Mouse (Mus musculus) gastrocnemius, adult 8-10 months (tissue): Measurements from ENCODE around the gene 1700037C18Rik. TPM values are rescaled to one million over a fixed set of nuclear protein-coding genes. Genes with fewer than 3 reads are reported as not detected.
"Not testable (repeated sequence)": the region's sequence is repeated elsewhere in the genome, so short reads cannot be mapped to it uniquely, and the experiment has no call there.

Experiments used
- DNase-seq, 2 experiments: peaks; one replicate each; pipeline ENCODE4 v3.0.0; 2022; ENCODE audit warnings: low spot score in 2 of 2
- microRNA-seq: library from miRNA; unstranded; fragments of <30 nt; microRNA quantifications from one replicate; pipeline ENCODE4 v1.2.0, GENCODE M21; 2022
- total RNA-seq, 4 experiments: library from RNA; stranded (reverse); gene quantifications; 2 replicates each; pipeline ENCODE4 v1.2.4; 2022

1700037C18Rik gene
- total RNA-seq, 4 experiments from 2014 or later = 2.4 to 3.0 (median 2.6) TPM

DNA sequence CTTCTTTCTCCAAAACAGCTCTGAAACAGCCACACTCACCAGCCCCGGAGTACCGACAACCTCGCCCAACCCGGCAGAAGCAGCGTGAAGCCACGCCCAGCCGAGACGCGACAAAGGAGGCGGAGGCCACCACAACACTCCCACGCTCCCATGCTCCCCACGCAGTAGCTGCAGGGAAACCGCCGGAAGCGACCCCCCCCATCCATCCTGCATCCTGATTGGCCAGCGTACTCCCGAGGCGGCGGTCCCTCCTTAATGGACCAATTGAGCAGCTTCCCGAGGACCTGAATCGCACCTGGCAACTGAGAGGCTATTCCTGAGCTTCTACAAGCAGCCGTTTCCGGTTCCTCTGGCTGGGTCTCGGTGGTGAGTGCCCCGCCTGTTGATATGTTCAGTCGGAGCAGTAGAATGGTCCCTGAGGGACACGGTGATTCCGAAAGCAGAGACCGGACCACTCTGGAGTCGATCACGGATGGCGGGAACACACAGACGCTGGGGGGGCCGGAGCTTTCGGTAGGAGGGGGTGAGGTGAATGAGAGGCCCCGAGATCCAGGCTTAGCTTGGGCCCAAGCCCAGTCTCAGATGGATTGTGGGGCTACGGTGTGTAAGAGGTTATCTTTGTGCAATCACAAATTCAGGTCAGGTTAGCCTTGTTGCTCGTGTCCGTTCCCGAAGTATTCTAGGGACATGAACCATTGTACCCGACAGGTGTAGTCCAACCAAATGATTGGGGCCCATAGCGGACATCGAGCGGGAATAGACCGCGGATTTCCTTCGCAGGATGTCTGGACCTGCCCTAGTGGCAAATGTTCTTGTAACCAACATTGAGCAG, 36.1 kb downstream of the 1700037C18Rik start, which contains the start of gene Naa60:
Gene Naa60 (plus strand): TSS at position 160 of the 832 bp plus-strand sequence.
- peak; percentile 77 to 82 for DNase-seq

GRCm38 (mm10) chr16:3871815-3872214, 36.7 kb downstream of the 1700037C18Rik start:
- no peak for DNase-seq

DNA sequence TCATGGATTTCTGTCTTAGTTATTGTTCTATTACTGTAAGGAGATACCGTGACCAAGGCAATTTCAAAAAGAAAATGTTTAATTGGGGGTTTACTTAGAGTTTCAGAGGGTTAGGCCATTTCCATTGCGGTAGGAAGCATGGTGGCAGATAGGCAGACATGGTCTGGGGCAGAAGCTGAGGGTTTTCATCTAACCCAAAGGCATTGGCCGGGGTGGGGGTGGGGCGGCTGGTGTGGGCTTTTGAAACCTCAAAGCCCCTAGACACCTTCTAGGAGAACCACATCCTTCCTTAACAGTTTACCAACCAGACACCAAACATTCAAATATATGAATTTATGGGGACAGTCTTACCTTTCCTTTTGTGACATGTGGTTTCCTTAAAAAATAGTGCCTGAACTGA, 49.2 kb downstream of the 1700037C18Rik start:
- DNase-seq = no peak

DNA sequence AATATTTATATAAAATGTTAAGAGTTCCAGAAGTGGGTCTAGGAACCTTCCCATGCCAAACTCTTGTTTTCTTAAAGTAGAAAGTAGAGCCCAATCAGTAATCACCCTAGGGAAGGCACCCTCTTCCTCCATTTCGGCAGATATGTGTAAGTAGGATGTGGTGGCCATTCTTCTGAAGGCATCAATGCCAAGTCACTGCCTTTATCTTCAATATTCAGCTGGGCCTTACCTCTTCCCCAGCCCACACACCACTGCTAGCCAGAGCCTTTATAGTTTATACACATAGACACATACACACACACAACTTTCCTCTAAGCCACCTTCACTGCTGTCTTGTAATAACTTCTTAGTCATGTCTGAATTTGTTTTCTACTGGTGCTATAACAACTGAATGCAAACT, 52.7 kb downstream of the 1700037C18Rik start:
- DNase-seq = no peak

- no peak for DNase-seq
Observed at GRCm38 (mm10) chr16:3854437-3855182, 53.9 kb downstream of the 1700037C18Rik start.

DNA sequence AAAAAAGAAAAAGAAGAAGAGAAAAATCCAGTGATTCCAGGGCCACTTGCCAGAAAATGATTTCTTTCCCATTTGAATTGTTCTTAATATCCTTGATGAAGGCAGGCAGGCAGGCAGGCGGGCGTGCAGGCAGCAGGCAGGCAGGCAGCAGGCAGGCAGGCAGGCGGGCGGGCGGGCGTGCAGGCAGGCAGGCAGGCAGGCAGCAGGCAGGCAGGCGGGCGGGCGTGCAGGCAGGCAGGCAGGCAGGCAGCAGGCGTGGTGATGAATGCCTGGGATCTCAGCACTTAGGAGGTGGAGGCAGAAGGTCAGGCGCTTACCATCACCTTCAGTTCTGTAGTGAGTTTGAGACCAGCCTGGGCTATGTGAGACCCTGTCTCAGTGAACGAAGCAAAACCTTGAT, 55.9 kb downstream of the 1700037C18Rik start:
- no peak for DNase-seq

DNA sequence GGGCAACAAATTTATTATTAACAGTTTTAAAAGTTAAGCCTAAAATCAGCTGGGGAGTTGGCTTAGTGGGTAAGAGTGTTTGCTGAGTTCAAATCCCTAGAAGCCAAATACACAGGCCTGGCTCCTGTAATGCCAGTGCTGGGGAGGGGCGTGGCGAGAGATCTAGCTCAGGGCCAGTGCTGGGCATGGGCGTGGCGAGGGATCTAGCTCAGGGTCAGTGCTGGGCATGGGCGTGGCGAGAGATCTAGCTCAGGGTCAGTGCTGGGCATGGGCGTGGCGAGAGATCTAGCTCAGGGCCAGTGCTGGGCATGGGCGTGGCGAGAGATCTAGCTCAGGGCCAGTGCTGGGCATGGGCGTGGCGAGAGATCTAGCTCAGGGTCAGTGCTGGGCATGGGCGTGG, 57.2 kb downstream of the 1700037C18Rik start:
- DNase-seq = not testable (repeated sequence)

GRCm38 (mm10) chr16:3848416-3848815, 60.1 kb downstream of the 1700037C18Rik start:
- DNase-seq = no peak

GRCm38 (mm10) chr16:3847871-3848270, 60.6 kb downstream of the 1700037C18Rik start:
- DNase-seq = no peak

GRCm38 (mm10) chr16:3846711-3847518, 61.6 kb downstream of the 1700037C18Rik start, which contains the start of gene Zfp174:
Gene Zfp174 (plus strand): TSS chr16:3847268.
- DNase-seq = peak; percentile 92 to 94

Small RNAs within 50 kb of the gene (microRNA-seq; reads per million reads assigned to microRNA genes)
- not detected for gene Gm23493

Other genes starting within 250 kb of the 1700037C18Rik start
- not detected for gene Mefv, start 190.6 kb downstream of the 1700037C18Rik start, total RNA-seq
- gene Zfp263, start 164.6 kb downstream of the 1700037C18Rik start, total RNA-seq = 1 to 10 TPM; 6.1 to 7.0 (median 6.4) TPM
- not detected for gene Olfr15, start 77.8 kb downstream of the 1700037C18Rik start, total RNA-seq
- 1 to 10 TPM; 1.5 to 2.0 (median 1.7) TPM for gene Zfp174, start 61.4 kb downstream of the 1700037C18Rik start, total RNA-seq
- 10 to 100 TPM; 35.2 to 54.2 (median 42.0) TPM for gene Naa60, start 36.3 kb downstream of the 1700037C18Rik start, total RNA-seq
- 1 to 10 TPM; 6.5 to 9.3 (median 7.1) TPM for gene Zfp597, start 24.1 kb downstream of the 1700037C18Rik start, total RNA-seq
- gene Gm20695, start 24.0 kb downstream of the 1700037C18Rik start, total RNA-seq = under 1 TPM in 1 of 4 experiments, not detected in 3; 0.65 TPM
- 1 to 10 TPM; 5.9 to 8.3 (median 7.1) TPM for gene Cluap1, start 112 bp upstream of the 1700037C18Rik start, total RNA-seq
- gene Nlrc3, start 67.9 kb upstream of the 1700037C18Rik start, total RNA-seq = 1 to 10 TPM; 1.6 to 2.3 (median 1.9) TPM
- 1 to 10 TPM; 6.1 to 8.8 (median 7.7) TPM for gene Slx4, start 95.1 kb upstream of the 1700037C18Rik start, total RNA-seq
- gene Dnase1, start 128.3 kb upstream of the 1700037C18Rik start, total RNA-seq = under 1 TPM in 2 of 4 experiments, not detected in 2; 0.44 to 0.52 TPM
- gene Trap1, start 169.1 kb upstream of the 1700037C18Rik start, total RNA-seq = 100 to 1,000 TPM; 117 to 132 (median 130) TPM